Mouse (Mus musculus) spleen, adult 18-20 months (tissue): ENCODE results near the gene Ccdc86.

ENCODE experiments used
- DNase-seq, 2 experiments: peaks; one replicate each; pipeline ENCODE4 v3.0.0; 2022; ENCODE audit warnings: mixed read lengths in 2 of 2

Ccdc86 gene

GRCm38 (mm10) chr19:10948416-10948815 lies 650 bp downstream of the Ccdc86 start:
- DNase-seq: peak in 1 of 2 experiments; percentile 7

GRCm38 (mm10) chr19:10947219-10947618 lies 1.8 kb downstream of the Ccdc86 start:
- DNase-seq: no peak

GRCm38 (mm10) chr19:10946506-10946905 lies 2.6 kb downstream of the Ccdc86 start:
- no peak for DNase-seq

GRCm38 (mm10) chr19:10943955-10944354 lies 5.1 kb downstream of the Ccdc86 start:
- DNase-seq: no peak

- no peak for DNase-seq
Measured at GRCm38 (mm10) chr19:10940801-10941457, 8.1 kb downstream of the Ccdc86 start.

GRCm38 (mm10) chr19:10940097-10940800 lies 8.8 kb downstream of the Ccdc86 start:
- peak; percentile 28 to 57 for DNase-seq

GRCm38 (mm10) chr19:10938771-10939170 lies 10.3 kb downstream of the Ccdc86 start:
- DNase-seq: no peak

GRCm38 (mm10) chr19:10937110-10937563 lies 11.9 kb downstream of the Ccdc86 start, which contains the start of gene Ptgdr2:
TSS of gene Ptgdr2 (plus strand) at chr19:10937160.
- no peak for DNase-seq

- DNase-seq: no peak
Measured at GRCm38 (mm10) chr19:10936077-10936476, 13.0 kb downstream of the Ccdc86 start.

GRCm38 (mm10) chr19:10935029-10935428 lies 14.0 kb downstream of the Ccdc86 start:
- no peak for DNase-seq

- no peak for DNase-seq
Measured at GRCm38 (mm10) chr19:10930641-10931040, 18.4 kb downstream of the Ccdc86 start.

- no peak for DNase-seq
Measured at GRCm38 (mm10) chr19:10926666-10927065, 22.4 kb downstream of the Ccdc86 start.

- no peak for DNase-seq
Measured at GRCm38 (mm10) chr19:10926123-10926621, 22.9 kb downstream of the Ccdc86 start.

GRCm38 (mm10) chr19:10924220-10924619 lies 24.8 kb downstream of the Ccdc86 start:
- DNase-seq: no peak

GRCm38 (mm10) chr19:10921058-10921457 lies 28.0 kb downstream of the Ccdc86 start:
- DNase-seq: no peak

GRCm38 (mm10) chr19:10920532-10920931 lies 28.5 kb downstream of the Ccdc86 start, which contains the start of gene Zp1:
TSS of gene Zp1 (minus strand) at chr19:10920632.
- no peak for DNase-seq

- no peak for DNase-seq
Measured at GRCm38 (mm10) chr19:10918321-10918991, 30.6 kb downstream of the Ccdc86 start.

- DNase-seq: no peak
Measured at GRCm38 (mm10) chr19:10916506-10916905, 32.6 kb downstream of the Ccdc86 start.

- DNase-seq: no peak
Measured at GRCm38 (mm10) chr19:10914870-10915269, 34.2 kb downstream of the Ccdc86 start.

GRCm38 (mm10) chr19:10914291-10914690 lies 34.8 kb downstream of the Ccdc86 start:
- no peak for DNase-seq

- DNase-seq: no peak
Measured at GRCm38 (mm10) chr19:10909087-10909721, 39.9 kb downstream of the Ccdc86 start.

- DNase-seq: peak; percentile 16 to 53
Measured at GRCm38 (mm10) chr19:10907891-10908290, 41.2 kb downstream of the Ccdc86 start.

GRCm38 (mm10) chr19:10905728-10906000 lies 43.4 kb downstream of the Ccdc86 start:
- DNase-seq: no peak
